Mouse (Mus musculus) kidney, embryonic 14.5 days (tissue): Measurements from ENCODE around the gene Grhl3. TPM values are rescaled to one million over a fixed set of nuclear protein-coding genes. Genes with fewer than 3 reads are reported as not detected.

ENCODE experiments used
- ATAC-seq: fragments of 200-750 bp; cut with Nextera tagmentation; 2 replicates; pipeline ENCODE4 v1.8.0; 2017; ENCODE audit warnings: moderate number of reproducible peaks, mild to moderate bottlenecking, moderate TSS enrichment, moderate library complexity; ENCODE audit not compliant: low FRiP score, low TSS enrichment
- H3K27ac ChIP-seq: fragments of 300-500 bp; sonication (generic); 2 replicates; pipeline ENCODE4 v1.5.1; 2014; ENCODE audit warnings: low read depth, mild to moderate bottlenecking, low read length, moderate library complexity, mixed read lengths
- H3K27me3 ChIP-seq: fragments of 300-500 bp; sonication (generic); 2 replicates; pipeline ENCODE4 v1.6.1; 2014; ENCODE audit warnings: mild to moderate bottlenecking, low read length; ENCODE audit not compliant: control insufficient read depth, insufficient read depth
- H3K36me3 ChIP-seq: fragments of 300-500 bp; sonication (generic); 2 replicates; pipeline ENCODE4 v1.6.1; 2014; ENCODE audit warnings: low read length, mixed read lengths; ENCODE audit not compliant: control insufficient read depth, insufficient read depth
- H3K4me1 ChIP-seq: fragments of 300-500 bp; sonication (generic); 2 replicates; pipeline ENCODE4 v1.6.1; 2014; ENCODE audit warnings: low read length, mixed read lengths; ENCODE audit not compliant: control insufficient read depth, insufficient read depth
- H3K4me2 ChIP-seq: fragments of 300-500 bp; sonication (generic); replicated peaks from 2 replicates; pipeline ENCODE4 v1.6.1; 2014; ENCODE audit warnings: low read depth, mild to moderate bottlenecking, low read length
- H3K4me3 ChIP-seq: fragments of 300-500 bp; sonication (generic); 2 replicates; pipeline ENCODE4 v1.5.1; 2014; ENCODE audit warnings: mild to moderate bottlenecking, low read length
- H3K9ac ChIP-seq: fragments of 300-500 bp; sonication (generic); 2 replicates; pipeline ENCODE4 v1.6.1; 2014; ENCODE audit warnings: low read depth, mild to moderate bottlenecking, low read length, moderate library complexity
- H3K9me3 ChIP-seq: fragments of 300-500 bp; sonication (generic); 2 replicates; pipeline ENCODE4 v1.6.1; 2016; ENCODE audit warnings: low read length; ENCODE audit not compliant: control insufficient read depth
- WGBS: fragments of 180-500 bp; shearing (Covaris S2); extraction: QIAGEN DNeasy Blood & Tissue Kit; methylation state at CpG from one replicate; pipeline ENCODE4 v1.1.7; 2014; 5-methylcytosine and 5-hydroxymethylcytosine counted together
- polyA plus RNA-seq: library from polyadenylated mRNA; unstranded; fragments of >200 nt; fragmentation: Nextera tagmentation; extraction: Ambion mirVana; gene quantifications from 2 replicates; pipeline ENCODE4 v1.2.1, GENCODE M21; 2014

Gene Grhl3
- polyA plus RNA-seq, 1 experiment from 2014 or later = 2.3 TPM

DNA sequence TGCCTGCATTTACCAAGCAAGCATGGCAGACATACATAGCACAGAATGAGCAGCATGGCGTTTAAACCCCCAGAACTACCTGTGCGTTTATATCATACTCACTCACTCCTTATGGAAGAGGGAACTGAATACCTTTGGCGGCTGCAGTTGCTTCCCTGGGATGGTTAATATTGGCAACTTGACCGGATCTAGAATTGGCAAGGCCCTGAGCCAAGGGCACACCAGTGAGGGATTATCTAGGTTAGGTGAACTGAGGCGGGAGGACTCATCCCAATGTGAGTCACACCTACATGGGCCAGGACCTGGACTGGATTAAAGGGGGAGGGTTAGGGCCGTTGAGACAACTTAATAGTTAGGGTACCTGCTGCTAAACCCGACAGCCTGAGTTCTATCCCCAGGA lies 32.8 kb upstream of the Grhl3 start:
- no peak overlapping the region for H3K4me2 ChIP-seq
- H3K27me3 ChIP-seq = no peaks in the 10 kb centered on the region
- H3K9me3 ChIP-seq = peaks cover 12% of the 10 kb centered on the region
- H3K9ac ChIP-seq = no peak overlapping the region
- no peaks in the 10 kb centered on the region for H3K36me3 ChIP-seq
- H3K27ac ChIP-seq = no peak overlapping the region
- H3K4me1 ChIP-seq = no peaks in the 10 kb centered on the region
- 93% methylated on average over 7 of the region's 7 CpGs for WGBS
- no peak overlapping the region for H3K4me3 ChIP-seq
- ATAC-seq = no peak

DNA sequence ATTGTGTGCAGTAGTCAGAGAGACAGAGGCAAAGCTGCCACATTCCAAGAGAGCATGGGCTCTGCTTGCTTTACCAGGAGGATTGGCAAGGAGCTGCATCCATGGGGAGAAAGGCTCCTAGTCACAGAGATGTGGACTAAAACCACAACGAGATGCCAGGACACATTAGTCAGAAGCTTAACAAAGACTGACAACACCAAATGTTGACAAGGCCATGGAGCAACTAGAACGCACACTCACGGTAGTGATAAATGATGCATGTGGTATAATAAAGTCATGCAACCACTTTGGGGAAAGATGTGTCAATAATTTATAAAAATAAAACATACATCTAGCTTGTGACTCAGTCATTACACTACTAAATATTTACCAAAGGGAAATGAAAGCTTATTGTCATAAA lies 28.1 kb upstream of the Grhl3 start:
- Histone ChIP-seq H3K27me3 (no peaks in the 10 kb centered on the region), H3K9me3 (no peaks in the 10 kb centered on the region; the same call in 1 of the 2 replicates), H3K4me2 (no peak overlapping the region), H3K4me3 (no peak overlapping the region), H3K9ac (no peak overlapping the region), H3K4me1 (no peaks in the 10 kb centered on the region), H3K36me3 (no peaks in the 10 kb centered on the region), H3K27ac (no peak overlapping the region)
- no peak for ATAC-seq
- WGBS = 86% methylated on average over 3 of the region's 3 CpGs

DNA sequence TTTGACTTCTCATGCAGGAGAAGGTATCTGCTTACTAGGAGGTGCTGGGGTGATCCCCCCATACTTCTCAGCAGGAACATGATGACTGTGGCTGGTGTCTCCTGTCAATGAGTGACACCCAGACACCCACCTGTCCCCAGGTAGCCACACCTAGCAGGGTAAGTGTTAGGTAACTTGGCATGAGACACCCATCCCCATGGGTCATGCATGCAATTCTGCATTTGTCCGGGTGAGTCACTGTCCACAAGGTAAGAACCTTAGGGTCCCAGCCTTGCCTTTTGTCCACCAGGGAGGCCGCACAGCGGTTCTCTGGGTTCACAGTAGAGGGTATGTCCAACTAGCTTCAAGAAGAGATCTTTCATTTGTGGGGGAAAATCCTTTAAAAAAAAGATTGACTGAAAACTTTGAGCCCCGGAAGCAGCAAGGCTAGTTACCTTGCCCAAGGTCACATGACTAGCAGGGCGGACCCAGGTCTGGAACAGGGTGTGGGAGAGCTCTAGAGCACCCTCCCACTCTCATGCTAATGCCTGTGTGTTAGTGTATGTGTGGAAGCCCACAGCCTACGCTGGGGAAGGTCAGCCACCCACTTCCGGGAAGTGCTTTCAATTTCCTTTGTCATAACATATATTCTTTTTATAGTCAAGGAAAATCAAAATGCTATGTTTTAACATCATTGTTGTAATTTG lies 26.2 kb upstream of the Grhl3 start:
- Histone ChIP-seq H3K4me1 (no peaks in the 10 kb centered on the region), H3K9ac (no peak overlapping the region), H3K9me3 (no peaks in the 10 kb centered on the region; the same call in 1 of the 2 replicates), H3K4me2 (no peak overlapping the region), H3K36me3 (no peaks in the 10 kb centered on the region), H3K27ac (no peak overlapping the region), H3K27me3 (no peaks in the 10 kb centered on the region), H3K4me3 (no peak overlapping the region)
- 81% methylated on average over 7 of the region's 7 CpGs for WGBS
- no peak for ATAC-seq

DNA sequence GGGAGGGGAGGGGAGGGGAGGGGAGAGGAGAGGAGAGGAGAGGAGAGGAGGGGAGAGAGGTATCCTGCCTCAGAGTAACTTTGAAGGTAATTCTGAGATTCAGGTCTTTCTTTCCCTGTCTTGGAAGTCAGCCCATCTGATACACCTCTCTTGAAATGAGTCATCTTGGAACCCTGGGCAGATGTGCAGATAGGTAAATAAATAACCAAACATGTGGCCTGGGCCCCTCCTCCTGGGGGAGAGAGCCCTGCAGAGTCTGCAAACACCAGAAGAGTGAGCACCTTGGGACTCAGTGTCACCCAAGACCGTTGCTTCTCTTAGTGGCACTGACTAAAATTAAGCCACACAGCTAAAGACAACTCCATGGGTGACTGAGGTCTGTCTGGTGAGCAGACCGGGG lies 25.6 kb upstream of the Grhl3 start:
- H3K36me3 ChIP-seq = no peaks in the 10 kb centered on the region
- WGBS = 79% methylated on average over 2 of the region's 2 CpGs
- H3K27ac ChIP-seq = no peak overlapping the region
- H3K27me3 ChIP-seq = no peaks in the 10 kb centered on the region
- no peak for ATAC-seq
- H3K4me2 ChIP-seq = no peak overlapping the region
- no peak overlapping the region for H3K9ac ChIP-seq
- no peaks in the 10 kb centered on the region for H3K4me1 ChIP-seq
- H3K4me3 ChIP-seq = no peak overlapping the region
- no peaks in the 10 kb centered on the region; the same call in 1 of the 2 replicates for H3K9me3 ChIP-seq

DNA sequence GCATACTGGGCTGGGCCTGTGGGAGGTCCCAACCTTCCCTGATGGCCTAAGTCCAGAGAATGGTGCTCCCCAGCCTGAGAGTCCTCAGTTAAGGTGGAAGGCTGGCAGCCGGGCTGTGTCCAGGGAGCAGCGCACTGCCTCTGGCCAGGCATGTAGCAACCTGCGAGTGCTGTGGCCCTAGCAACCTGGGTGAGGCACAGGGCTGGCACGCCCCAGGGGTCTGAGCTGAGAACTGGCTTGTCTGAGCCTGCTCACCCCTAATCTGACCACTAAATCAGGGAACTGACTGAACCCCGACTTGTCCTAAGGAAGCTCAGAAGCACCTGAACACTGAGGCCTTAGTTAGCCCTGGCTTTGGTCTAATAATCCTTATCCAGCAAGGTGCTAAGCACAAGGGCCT lies 24.1 kb upstream of the Grhl3 start:
- Histone ChIP-seq H3K9ac (no peak overlapping the region), H3K27ac (no peak overlapping the region), H3K4me3 (no peak overlapping the region), H3K4me2 (no peak overlapping the region), H3K36me3 (no peaks in the 10 kb centered on the region), H3K9me3 (peaks cover 6% of the 10 kb centered on the region), H3K4me1 (no peaks in the 10 kb centered on the region), H3K27me3 (no peaks in the 10 kb centered on the region)
- 82% methylated on average over 5 of the region's 5 CpGs for WGBS
- ATAC-seq = peak; percentile 52; the same call in 1 of the 2 replicates

DNA sequence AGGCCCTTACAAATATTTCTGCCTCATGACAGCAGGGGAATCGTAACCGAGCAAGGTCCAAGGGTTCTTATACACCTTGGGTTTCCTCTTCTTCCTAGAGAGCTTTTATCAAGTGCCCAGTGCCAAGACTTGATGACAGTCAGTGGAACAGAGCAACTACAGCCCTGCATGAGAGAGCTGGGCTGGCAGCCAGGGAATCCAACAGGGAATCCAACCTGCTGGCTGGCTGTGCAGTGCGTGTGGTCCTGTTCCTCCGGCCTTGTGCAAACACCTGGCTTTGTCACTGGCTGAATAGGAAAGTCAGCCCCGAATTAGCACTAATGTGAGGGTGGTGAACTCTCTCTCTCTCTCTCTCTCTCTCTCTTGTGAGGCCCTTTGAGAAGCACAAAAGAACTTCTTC lies 22.5 kb upstream of the Grhl3 start:
- no peak overlapping the region for H3K9ac ChIP-seq
- no peak for ATAC-seq
- no peaks in the 10 kb centered on the region for H3K36me3 ChIP-seq
- no peaks in the 10 kb centered on the region for H3K4me1 ChIP-seq
- H3K4me2 ChIP-seq = no peak overlapping the region
- WGBS = 59% methylated on average over 5 of the region's 5 CpGs
- no peak overlapping the region for H3K27ac ChIP-seq
- no peaks in the 10 kb centered on the region for H3K27me3 ChIP-seq
- H3K4me3 ChIP-seq = no peak overlapping the region
- H3K9me3 ChIP-seq = peaks cover 6% of the 10 kb centered on the region; the same call in 1 of the 2 replicates

DNA sequence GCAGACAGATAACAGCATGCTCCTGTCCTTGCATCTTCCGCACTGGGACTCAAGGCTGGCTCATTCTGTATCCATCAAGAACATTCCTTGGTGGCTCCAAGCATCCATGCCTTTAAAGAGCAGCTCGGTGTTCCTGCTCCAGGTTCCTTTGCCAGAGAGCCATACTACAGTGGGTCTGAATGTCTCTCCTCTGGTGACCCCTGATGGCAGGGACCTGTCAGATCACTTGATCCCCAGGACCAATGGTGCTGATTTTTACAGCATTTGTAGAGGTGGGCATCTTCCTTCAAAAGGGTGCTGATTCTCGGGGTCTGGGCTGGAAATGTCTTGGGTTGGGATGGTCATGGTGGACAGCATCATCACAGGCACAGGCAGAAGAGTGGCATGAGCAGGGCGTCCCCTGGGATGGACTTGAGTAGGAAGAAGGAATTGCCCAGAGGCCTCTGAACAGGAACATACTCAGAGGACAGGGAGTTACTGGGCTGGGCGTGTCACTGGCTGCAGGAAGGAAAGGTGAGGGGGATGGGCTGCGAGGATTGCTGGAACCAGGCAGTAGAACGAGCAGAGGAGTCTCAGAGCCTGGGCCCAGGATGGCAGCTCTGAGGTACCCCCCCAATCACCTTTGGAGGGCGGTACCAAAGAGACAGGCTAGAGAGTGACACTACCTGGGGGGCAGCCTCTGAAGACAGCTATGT lies 18.3 kb upstream of the Grhl3 start:
- no peak for ATAC-seq
- H3K36me3 ChIP-seq = no peaks in the 10 kb centered on the region
- peaks cover 6% of the 10 kb centered on the region; the same call in 1 of the 2 replicates for H3K9me3 ChIP-seq
- H3K27me3 ChIP-seq = no peaks in the 10 kb centered on the region
- no peak overlapping the region for H3K27ac ChIP-seq
- H3K4me1 ChIP-seq = no peaks in the 10 kb centered on the region
- H3K9ac ChIP-seq = no peak overlapping the region
- H3K4me2 ChIP-seq = no peak overlapping the region
- WGBS = 41% methylated on average over 8 of the region's 8 CpGs
- no peak overlapping the region for H3K4me3 ChIP-seq

DNA sequence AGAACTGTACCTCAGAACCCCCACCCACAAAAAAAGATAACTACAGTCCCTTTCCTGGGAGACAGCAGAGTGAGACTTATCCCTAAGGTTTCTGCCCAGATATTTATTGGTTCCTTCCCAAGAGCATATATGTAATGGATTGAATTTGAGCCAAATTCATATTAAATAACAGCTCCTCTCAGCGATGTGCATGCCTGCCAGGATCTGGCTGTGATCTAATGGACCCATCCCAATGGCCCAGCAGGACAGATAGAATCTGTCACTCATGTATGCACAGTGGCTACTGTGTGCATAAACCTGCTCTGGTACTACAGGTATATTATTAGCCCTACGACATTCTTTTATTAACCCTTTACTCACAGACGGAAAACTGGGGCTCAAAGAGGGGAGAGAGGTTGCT lies 17.7 kb upstream of the Grhl3 start:
- WGBS = 65% methylated on average over 3 of the region's 3 CpGs
- H3K27ac ChIP-seq = no peak overlapping the region
- no peaks in the 10 kb centered on the region for H3K36me3 ChIP-seq
- H3K9ac ChIP-seq = no peak overlapping the region
- no peaks in the 10 kb centered on the region for H3K27me3 ChIP-seq
- H3K4me1 ChIP-seq = no peaks in the 10 kb centered on the region
- H3K9me3 ChIP-seq = peaks cover 6% of the 10 kb centered on the region; the same call in 1 of the 2 replicates
- ATAC-seq = no peak
- H3K4me2 ChIP-seq = no peak overlapping the region
- H3K4me3 ChIP-seq = no peak overlapping the region

DNA sequence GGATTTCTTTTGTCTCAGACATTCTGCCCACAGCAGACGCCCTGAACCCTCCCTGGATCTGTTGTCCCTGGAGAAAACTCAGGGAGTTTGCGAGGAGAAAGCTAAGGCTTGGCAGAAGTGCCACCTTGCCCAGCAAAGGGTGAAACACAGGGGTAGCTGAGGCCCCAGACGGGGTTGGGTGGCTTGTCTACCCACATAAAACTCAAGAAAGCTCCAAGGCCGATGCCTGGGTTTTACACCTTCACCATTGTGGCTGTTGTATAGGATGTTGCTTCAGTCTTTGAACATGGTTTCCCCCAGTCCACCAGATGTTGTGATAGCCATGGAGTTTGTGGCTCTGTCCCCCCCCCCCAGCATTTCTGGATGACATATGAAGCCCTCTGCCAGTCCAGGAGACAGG lies 11.4 kb upstream of the Grhl3 start:
- H3K9ac ChIP-seq = no peak overlapping the region
- H3K4me2 ChIP-seq = no peak overlapping the region
- no peaks in the 10 kb centered on the region for H3K36me3 ChIP-seq
- H3K27ac ChIP-seq = no peak overlapping the region
- no peak for ATAC-seq
- H3K9me3 ChIP-seq = no peaks in the 10 kb centered on the region
- 54% methylated on average over 4 of the region's 4 CpGs for WGBS
- no peaks in the 10 kb centered on the region for H3K4me1 ChIP-seq
- no peak overlapping the region for H3K4me3 ChIP-seq
- H3K27me3 ChIP-seq = no peaks in the 10 kb centered on the region
